Mouse (Mus musculus) embryonic facial prominence, embryonic 11.5 days (tissue): ENCODE measurements around the gene Dennd4b. TPM values are rescaled to one million over a fixed set of nuclear protein-coding genes. Genes with fewer than 3 reads are reported as not detected.

ENCODE experiments used
- ATAC-seq: fragments of 200-750 bp; cut with Nextera tagmentation; replicated peaks from 2 replicates; pipeline ENCODE4 v1.8.0; 2017; ENCODE audit warnings: low read depth; ENCODE audit not compliant: insufficient number of reproducible peaks, low FRiP score, low TSS enrichment
- DNase-seq: peaks from one replicate; pipeline ENCODE4 v3.0.0-alpha.2; 2015; ENCODE audit warnings: low spot score
- H3K27ac ChIP-seq: fragments of 300-500 bp; sonication (generic); replicated peaks from 2 replicates; pipeline ENCODE4 v1.5.1; 2014; ENCODE audit warnings: mild to moderate bottlenecking, low read depth, low read length, control low read depth
- H3K27me3 ChIP-seq: fragments of 300-500 bp; sonication (generic); 2 replicates; pipeline ENCODE4 v1.6.1; 2014; ENCODE audit warnings: mild to moderate bottlenecking, low read length, moderate library complexity, mixed read lengths; ENCODE audit not compliant: control insufficient read depth, insufficient read depth
- H3K36me3 ChIP-seq: fragments of 300-500 bp; sonication (generic); replicated peaks from 2 replicates; pipeline ENCODE4 v1.6.1; 2014; ENCODE audit warnings: low read depth, mild to moderate bottlenecking, low read length, moderate library complexity, mixed read lengths; ENCODE audit not compliant: control insufficient read depth, insufficient read depth
- H3K4me1 ChIP-seq: fragments of 300-500 bp; sonication (generic); 2 replicates; pipeline ENCODE4 v1.6.1; 2014; ENCODE audit warnings: low read length, mixed read lengths; ENCODE audit not compliant: control insufficient read depth, insufficient read depth
- H3K4me2 ChIP-seq: fragments of 300-500 bp; sonication (generic); 2 replicates; pipeline ENCODE4 v1.6.1; 2014; ENCODE audit warnings: low read depth, mild to moderate bottlenecking, control low read depth, low read length, moderate library complexity
- H3K4me3 ChIP-seq: fragments of 300-500 bp; sonication (generic); 2 replicates; pipeline ENCODE4 v1.5.1; 2014; ENCODE audit warnings: low read depth, low read length, control low read depth
- H3K9ac ChIP-seq: fragments of 300-500 bp; sonication (generic); replicated peaks from 2 replicates; pipeline ENCODE4 v1.6.1; 2014; ENCODE audit warnings: mild to moderate bottlenecking, control low read depth, low read length
- H3K9me3 ChIP-seq: fragments of 300-500 bp; sonication (generic); replicated peaks from 2 replicates; pipeline ENCODE4 v1.6.1; 2016; ENCODE audit warnings: mild to moderate bottlenecking, low read length, inconsistent platforms, mixed read lengths; ENCODE audit not compliant: control insufficient read depth
- WGBS: fragments of 180-500 bp; shearing (Covaris S2); extraction: QIAGEN DNeasy Blood & Tissue Kit; methylation state at CpG from one replicate; pipeline ENCODE4 v1.1.7; 2014; 5-methylcytosine and 5-hydroxymethylcytosine counted together
- polyA plus RNA-seq: library from polyadenylated mRNA; unstranded; fragments of >200 nt; fragmentation: Nextera tagmentation; extraction: Ambion mirVana; gene quantifications from 2 replicates; pipeline ENCODE4 v1.2.1, GENCODE M21; 2014

Dennd4b gene
- polyA plus RNA-seq, result 2.6 and 2.9 TPM in 2 replicates

- DNase-seq (peak; percentile 84), ATAC-seq (peak; percentile 88)
- no peaks in the 10 kb centered on the region for H3K9me3 ChIP-seq
- H3K27me3 ChIP-seq, result no peaks in the 10 kb centered on the region
- H3K4me2 ChIP-seq, result peak within 1 kb of the TSS; percentile 88
- H3K4me3 ChIP-seq, result peak within 1 kb of the TSS; percentile 70
- peak within 1 kb of the TSS; percentile 90 for H3K9ac ChIP-seq
- H3K27ac ChIP-seq, result peak within 1 kb of the TSS; percentile 94
- under 1% methylated on average over 63 of the region's 87 CpGs for WGBS
- peaks cover 6% of the 10 kb centered on the region; the same call in 1 of the 2 replicates for H3K36me3 ChIP-seq
- H3K4me1 ChIP-seq, result no peaks in the 10 kb centered on the region; the same call in 1 of the 2 replicates
Observed at GRCm38 (mm10) chr3:90265034-90265931, at the start of gene Dennd4b. TSS of gene Dennd4b (plus strand) at chr3:90265185.

GRCm38 (mm10) chr3:90215825-90216380 lies 49.1 kb upstream of the Dennd4b start:
- Histone ChIP-seq H3K4me2 (no peak overlapping the region), H3K4me3 (no peak overlapping the region), H3K27me3 (no peaks in the 10 kb centered on the region), H3K9me3 (no peaks in the 10 kb centered on the region), H3K36me3 (peaks cover 7% of the 10 kb centered on the region), H3K27ac (no peak overlapping the region), H3K4me1 (no peaks in the 10 kb centered on the region), H3K9ac (no peak overlapping the region)
- DNase-seq (no peak), ATAC-seq (no peak)
- WGBS, result 32% methylated on average over 1 of the region's 1 CpGs

GRCm38 (mm10) chr3:90220088-90220487 lies 44.9 kb upstream of the Dennd4b start:
- H3K9me3 ChIP-seq, result no peaks in the 10 kb centered on the region
- H3K4me1 ChIP-seq, result no peaks in the 10 kb centered on the region
- H3K9ac ChIP-seq, result peak overlapping the region; percentile 73
- H3K27me3 ChIP-seq, result no peaks in the 10 kb centered on the region
- H3K4me2 ChIP-seq, result peak overlapping the region; percentile 81
- peak overlapping the region; percentile 70; the same call in 1 of the 2 replicates for H3K27ac ChIP-seq
- WGBS, result 18% methylated on average over 6 of the region's 6 CpGs
- no peaks in the 10 kb centered on the region; the same call in 1 of the 2 replicates for H3K36me3 ChIP-seq
- H3K4me3 ChIP-seq, result peak overlapping the region; percentile 53
- no peak for ATAC-seq
- DNase-seq, result peak; percentile 79

- H3K27ac ChIP-seq, result peak overlapping the region; percentile 70; the same call in 1 of the 2 replicates
- DNase-seq (peak; percentile 75), ATAC-seq (peak; percentile 68)
- H3K4me2 ChIP-seq, result peak overlapping the region; percentile 81
- H3K4me3 ChIP-seq, result peak overlapping the region; percentile 53
- H3K4me1 ChIP-seq, result no peaks in the 10 kb centered on the region
- H3K27me3 ChIP-seq, result no peaks in the 10 kb centered on the region
- under 1% methylated on average over 19 of the region's 20 CpGs for WGBS
- peak overlapping the region; percentile 73 for H3K9ac ChIP-seq
- no peaks in the 10 kb centered on the region; the same call in 1 of the 2 replicates for H3K36me3 ChIP-seq
- no peaks in the 10 kb centered on the region for H3K9me3 ChIP-seq
Observed at GRCm38 (mm10) chr3:90220531-90220951, 44.4 kb upstream of the Dennd4b start.

- DNase-seq (no peak), ATAC-seq (no peak)
- no peaks in the 10 kb centered on the region; the same call in 1 of the 2 replicates for H3K36me3 ChIP-seq
- H3K9me3 ChIP-seq, result no peaks in the 10 kb centered on the region
- no peaks in the 10 kb centered on the region for H3K27me3 ChIP-seq
- no peaks in the 10 kb centered on the region for H3K4me1 ChIP-seq
- 20% methylated on average over 5 of the region's 5 CpGs for WGBS
- peak overlapping the region; percentile 81 for H3K4me2 ChIP-seq
- H3K9ac ChIP-seq, result peak overlapping the region; percentile 73
- peak overlapping the region; percentile 53 for H3K4me3 ChIP-seq
- no peak overlapping the region; the same call in 1 of the 2 replicates for H3K27ac ChIP-seq
Observed at GRCm38 (mm10) chr3:90221123-90221522, 43.9 kb upstream of the Dennd4b start.

GRCm38 (mm10) chr3:90222455-90222854 lies 42.5 kb upstream of the Dennd4b start:
- Histone ChIP-seq H3K4me2 (no peak overlapping the region), H3K9me3 (no peaks in the 10 kb centered on the region), H3K27me3 (no peaks in the 10 kb centered on the region), H3K36me3 (no peaks in the 10 kb centered on the region; the same call in 1 of the 2 replicates), H3K27ac (no peak overlapping the region), H3K4me1 (no peaks in the 10 kb centered on the region), H3K9ac (no peak overlapping the region), H3K4me3 (no peak overlapping the region)
- ATAC-seq (no peak), DNase-seq (no peak)
- WGBS, result 91% methylated on average over 4 of the region's 4 CpGs

- WGBS, result 88% methylated on average over 3 of the region's 3 CpGs
- Histone ChIP-seq H3K27ac (no peak overlapping the region), H3K27me3 (no peaks in the 10 kb centered on the region), H3K4me1 (no peaks in the 10 kb centered on the region), H3K9ac (no peak overlapping the region), H3K9me3 (no peaks in the 10 kb centered on the region), H3K4me2 (no peak overlapping the region), H3K36me3 (no peaks in the 10 kb centered on the region; the same call in 1 of the 2 replicates), H3K4me3 (no peak overlapping the region)
- no peak for DNase-seq
- ATAC-seq, result no peak
Observed at GRCm38 (mm10) chr3:90222941-90223340, 42.0 kb upstream of the Dennd4b start.
